Mouse (Mus musculus) C2C12 (cell line): ENCODE data around the gene Sv2a. TPM values are rescaled to one million over a fixed set of nuclear protein-coding genes. Genes with fewer than 3 reads are reported as not detected.

ENCODE experiments used
- H3K27me3 ChIP-seq: one replicate; pipeline ENCODE4 v1.6.1; 2011; ENCODE audit not compliant: control insufficient read depth, insufficient read depth, insufficient read length
- H3K36me3 ChIP-seq: one replicate; pipeline ENCODE4 v1.6.1; 2011; ENCODE audit not compliant: control insufficient read depth, insufficient read depth
- H3K4me3 ChIP-seq: one replicate; pipeline ENCODE4 v1.5.1; 2011; ENCODE audit warnings: mild to moderate bottlenecking, control low read depth; ENCODE audit not compliant: poor library complexity, insufficient read depth, severe bottlenecking
- H3K79me2 ChIP-seq: one replicate; pipeline ENCODE4 v1.6.1; 2011; ENCODE audit not compliant: control insufficient read depth, insufficient read depth
- H3K79me3 ChIP-seq: one replicate; pipeline ENCODE4 v1.6.1; 2011; ENCODE audit warnings: low read depth, control low read depth
- H3ac ChIP-seq: one replicate; pipeline ENCODE3; 2011; ENCODE audit warnings: low read depth; ENCODE audit not compliant: control insufficient read depth, insufficient read length
- CEBPB ChIP-seq: IDR thresholded peaks from one replicate; pipeline ENCODE4 v1.6.1; 2011; ENCODE audit warnings: low read depth, mild to moderate bottlenecking, control low read depth, moderate library complexity
- CTCF ChIP-seq: IDR thresholded peaks from one replicate; pipeline ENCODE4 v1.5.1; 2011; ENCODE audit not compliant: control insufficient read depth, insufficient read depth, insufficient read length
- FOSL1 ChIP-seq: IDR thresholded peaks from one replicate; pipeline ENCODE4 v1.8.0; 2011; ENCODE audit warnings: mild to moderate bottlenecking, low read length; ENCODE audit not compliant: poor library complexity, insufficient read depth, severe bottlenecking
- MAX ChIP-seq: IDR thresholded peaks from one replicate; pipeline ENCODE4 v1.6.1; 2011; ENCODE audit warnings: mild to moderate bottlenecking, control low read depth
- MYOD1 ChIP-seq: IDR thresholded peaks from one replicate; pipeline ENCODE4 v1.6.1; 2011; ENCODE audit warnings: low read depth; ENCODE audit not compliant: control insufficient read depth, insufficient read length
- MYOG ChIP-seq: IDR thresholded peaks from one replicate; pipeline ENCODE4 v1.6.1; 2011; ENCODE audit not compliant: control insufficient read depth, insufficient read length; ENCODE audit errors: extremely low read depth
- USF1 ChIP-seq: IDR thresholded peaks from one replicate; pipeline ENCODE4 v1.6.1; 2011; ENCODE audit warnings: low read depth, mild to moderate bottlenecking, control low read depth, moderate library complexity
- polyA plus RNA-seq: library from polyadenylated mRNA; unstranded; fragments of >200 nt; fragmentation: generic; extraction: Trizol; gene quantifications from one replicate; pipeline ENCODE4 v1.2.1, GENCODE M21; 2012; ENCODE audit warnings: missing spikeins

Gene Sv2a
- polyA plus RNA-seq, 1 experiment, result 0.33 TPM

DNA sequence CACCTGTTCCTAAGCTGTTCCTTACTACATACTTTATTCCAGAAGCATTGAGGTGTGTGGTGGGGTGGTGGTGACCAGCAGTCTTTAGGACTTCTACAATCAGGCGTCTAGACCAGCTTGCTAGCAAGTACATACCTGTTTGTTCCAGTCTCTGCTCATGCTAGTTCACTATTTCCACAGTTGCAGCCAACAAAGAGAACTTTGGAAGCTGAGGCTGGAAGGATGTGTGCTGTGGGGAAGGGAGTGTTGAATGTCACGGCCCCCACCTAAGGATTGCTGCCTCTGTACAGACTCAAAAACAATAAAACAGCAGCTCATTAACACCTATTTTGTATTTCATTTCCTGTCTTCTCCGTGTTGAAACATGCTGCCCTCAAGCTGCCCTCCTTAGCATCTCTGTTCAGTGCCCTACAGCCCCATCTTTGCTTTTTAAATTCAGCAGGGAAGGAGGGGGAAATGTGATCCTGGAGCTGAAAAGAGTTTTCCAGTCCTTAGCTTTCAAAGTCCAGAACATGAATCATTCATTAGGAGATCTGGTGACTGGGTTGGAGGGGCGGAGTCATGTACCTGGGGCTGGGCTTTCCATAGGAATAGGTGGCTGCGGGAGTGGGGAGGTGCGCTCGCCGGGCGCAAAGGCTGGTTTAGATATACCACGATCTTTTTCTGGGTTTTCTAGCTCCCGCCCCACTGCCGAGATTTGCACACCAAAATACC lies 20.0 kb upstream of the Sv2a start:
- peaks cover 7% of the 10 kb centered on the region for H3K36me3 ChIP-seq
- no peaks in the 10 kb centered on the region for H3K79me2 ChIP-seq
- H3ac ChIP-seq, result peak overlapping the region; percentile 60
- H3K79me3 ChIP-seq, result no peaks in the 10 kb centered on the region
- TF ChIP-seq MAX (no peak), MYOG (no peak), USF1 (no peak), MYOD1 (no peak), CTCF (no peak), FOSL1 (no peak), CEBPB (no peak)
- peak overlapping the region; percentile 11 for H3K4me3 ChIP-seq
- H3K27me3 ChIP-seq, result no peaks in the 10 kb centered on the region

- Histone ChIP-seq H3K27me3 (no peaks in the 10 kb centered on the region), H3K79me3 (no peaks in the 10 kb centered on the region), H3K36me3 (peaks cover 5% of the 10 kb centered on the region), H3ac (peak within 1 kb of the TSS; percentile 60), H3K79me2 (no peaks in the 10 kb centered on the region), H3K4me3 (peak within 1 kb of the TSS; percentile 11)
- no peak for TF ChIP-seq FOSL1
- no peak for TF ChIP-seq USF1
- no peak for TF ChIP-seq CTCF
- no peak for TF ChIP-seq MYOG
- TF ChIP-seq CEBPB, result no peak
- TF ChIP-seq MAX, result no peak
- no peak for TF ChIP-seq MYOD1
Observed at GRCm38 (mm10) chr3:96161869-96162840, 18.8 kb upstream of the Sv2a start, which contains the start of gene Mtmr11. Gene Mtmr11, plus strand, starts transcription at chr3:96162004.

DNA sequence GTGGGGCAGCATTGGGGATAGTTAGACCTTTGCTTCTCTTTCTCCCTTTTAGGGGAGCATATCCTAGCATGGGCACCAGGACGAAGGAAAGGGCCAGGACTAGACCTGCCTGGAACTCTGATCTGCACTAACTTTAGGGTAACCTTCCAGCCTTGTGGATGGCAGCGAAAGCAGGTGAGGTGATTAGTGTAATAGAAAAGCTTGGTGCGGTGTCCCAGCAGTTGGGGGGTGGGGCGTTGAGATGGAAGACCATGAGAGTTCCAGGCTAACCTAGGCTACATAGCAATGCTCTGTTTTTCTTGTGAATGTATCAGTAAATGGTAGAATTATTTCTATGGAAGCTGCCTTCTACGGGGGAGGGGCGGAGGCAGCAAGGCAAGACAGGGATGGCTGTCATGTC lies 17.9 kb upstream of the Sv2a start:
- TF ChIP-seq MYOG (no peak), CTCF (no peak), USF1 (no peak), MYOD1 (no peak), CEBPB (no peak), MAX (no peak), FOSL1 (no peak)
- Histone ChIP-seq H3K27me3 (no peaks in the 10 kb centered on the region), H3ac (no peak overlapping the region), H3K79me3 (no peaks in the 10 kb centered on the region), H3K36me3 (no peaks in the 10 kb centered on the region), H3K79me2 (no peaks in the 10 kb centered on the region), H3K4me3 (no peak overlapping the region)

DNA sequence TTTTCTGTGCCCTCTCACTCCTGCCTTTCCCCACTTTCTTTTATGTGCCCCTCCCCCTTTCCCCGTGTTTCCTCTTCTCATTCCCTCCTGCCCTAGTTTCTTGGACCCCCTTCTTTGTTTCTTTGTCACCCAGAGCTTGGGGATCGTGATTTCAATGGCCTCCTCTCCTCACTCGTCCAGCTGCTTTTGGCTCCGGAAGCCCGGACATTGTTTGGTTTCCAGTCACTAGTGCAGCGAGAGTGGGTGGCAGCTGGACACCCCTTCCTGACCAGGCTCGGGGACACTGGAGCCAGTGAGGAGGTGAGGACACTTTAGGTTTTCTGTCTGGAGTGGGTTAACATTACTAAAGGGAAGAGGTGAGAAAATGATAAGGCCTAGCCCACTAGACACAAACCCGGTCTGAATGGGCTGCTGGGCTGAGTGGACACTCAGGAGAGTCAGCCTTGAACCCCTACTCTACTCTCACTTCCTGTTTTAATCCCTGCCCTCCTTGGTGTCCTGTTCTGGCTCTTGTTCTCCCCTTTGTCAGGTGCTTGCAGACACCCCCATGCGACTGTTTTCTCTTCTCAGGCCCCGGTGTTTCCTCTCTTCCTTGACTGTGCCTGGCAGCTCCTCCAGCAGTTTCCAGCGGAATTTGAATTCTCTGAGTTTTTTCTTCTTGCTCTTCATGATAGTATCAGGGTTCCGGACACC lies 12.3 kb upstream of the Sv2a start:
- Histone ChIP-seq H3K27me3 (no peaks in the 10 kb centered on the region), H3K36me3 (peaks cover 9% of the 10 kb centered on the region), H3K79me2 (peaks cover 36% of the 10 kb centered on the region), H3ac (no peak overlapping the region), H3K79me3 (peaks cover 14% of the 10 kb centered on the region), H3K4me3 (no peak overlapping the region)
- TF ChIP-seq CEBPB, result no peak
- no peak for TF ChIP-seq MYOD1
- no peak for TF ChIP-seq FOSL1
- TF ChIP-seq USF1, result no peak

DNA sequence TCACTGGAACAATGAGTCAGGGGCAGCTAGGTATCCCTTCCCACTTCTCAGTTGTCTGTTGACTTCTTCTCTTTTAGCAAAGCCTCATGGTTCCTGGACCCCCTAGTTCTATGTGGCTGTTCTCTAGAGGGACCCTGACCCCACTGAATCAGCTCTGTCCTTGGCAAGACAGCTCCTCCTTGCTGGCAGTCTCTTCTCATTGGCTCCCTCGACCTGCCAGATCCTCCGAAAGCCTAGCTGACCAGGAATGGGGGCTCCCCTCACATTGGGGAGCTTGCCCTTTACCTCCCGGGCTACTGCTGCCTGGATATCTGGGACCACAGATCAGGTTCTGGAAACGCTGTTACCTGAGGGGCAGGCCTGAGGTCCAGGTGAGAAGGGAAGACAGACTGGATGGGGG lies 10.7 kb upstream of the Sv2a start:
- Histone ChIP-seq H3K79me2 (peaks cover 52% of the 10 kb centered on the region), H3K79me3 (peaks cover 26% of the 10 kb centered on the region), H3ac (no peak overlapping the region), H3K36me3 (peaks cover 23% of the 10 kb centered on the region), H3K4me3 (no peak overlapping the region), H3K27me3 (no peaks in the 10 kb centered on the region)
- TF ChIP-seq USF1, result no peak
- no peak for TF ChIP-seq MYOD1
- no peak for TF ChIP-seq CEBPB
- no peak for TF ChIP-seq CTCF
- TF ChIP-seq FOSL1, result no peak
- TF ChIP-seq MYOG, result no peak
- TF ChIP-seq MAX, result no peak
